In genomic region chr2:152903586-152903985, GRCm38 (mm10) we compare ENCODE assay signal across 18 mouse cellular contexts. TPM values are rescaled to one million over a fixed set of nuclear protein-coding genes. Genes with fewer than 3 reads are reported as not detected.
DNase-seq lines count a peak whose midpoint lies in the region; ATAC-seq and TF ChIP-seq lines count a peak whose summit lies in the region.
"Had no signal": no experiment of that assay in that cellular context is flagged by ENCODE, and none has a peak within 500 bp of the region (broad histone marks: within the 10 kb centered on the region; RNA-seq: fewer than 3 reads in every experiment).

No protein-coding gene starts in this region.

- H3K27ac ChIP-seq in lung, postnatal 0 days (ENCODE audit: low read length): no peak overlapping the region
- H3K27ac ChIP-seq in MEL (ENCODE audit: control insufficient read depth, low read depth, low read length): no peak overlapping the region
- H3K27ac ChIP-seq in forebrain, embryonic 12.5 days: no peak overlapping the region
- no peak overlapping the region for H3K27ac ChIP-seq in midbrain, embryonic 13.5 days
- H3K27ac ChIP-seq: embryonic facial prominence, embryonic 13.5 days; left cerebral cortex, adult 2 months had no signal

- peak; percentile 32 to 36 for DNase-seq in lung, adult 18-20 months
- DNase-seq in lung, postnatal 0 days (ENCODE audit: low spot score): no peak
- DNase-seq in MEL (ENCODE audit: low read depth, low spot score): no peak
- DNase-seq in adrenal gland, postnatal 14 days: peak; percentile 86
- DNase-seq in naive thymus-derived CD4-positive, alpha-beta T cell, adult 2 months (ENCODE audit: low read depth): peak; percentile 18
- DNase-seq: cerebellum, postnatal 25 days; right cerebral cortex, postnatal 14 days; thymus, postnatal 25 days had no signal

- no peak for TF ChIP-seq POLR2A in MEL (IDR thresholded peaks at IDR 0.05; ENCODE audit: control insufficient read depth in 1 of 2, insufficient read depth in 1 of 2, low read depth in 1 of 2, low read length in 2 of 2, poor library complexity in 1 of 2)

- no peak overlapping the region for H3K4me3 ChIP-seq in lung, postnatal 0 days (ENCODE audit: low read depth, low read length)
- H3K4me3 ChIP-seq in MEL (ENCODE audit: control insufficient read depth in 1 of 2, insufficient read depth in 1 of 2, low read depth in 2 of 2, low read length in 2 of 2): no peak overlapping the region
- H3K4me3 ChIP-seq in forebrain, embryonic 12.5 days (replicated peaks): no peak overlapping the region
- no peak overlapping the region for H3K4me3 ChIP-seq in midbrain, embryonic 13.5 days (replicated peaks)
- H3K4me3 ChIP-seq: embryonic facial prominence, embryonic 13.5 days; left cerebral cortex, adult 2 months had no signal

- H3K9ac ChIP-seq in lung, postnatal 0 days (replicated peaks; ENCODE audit: low read depth): no peak overlapping the region
- no peak overlapping the region for H3K9ac ChIP-seq in MEL (ENCODE audit: control insufficient read depth, low read depth, low read length, poor library complexity, severe bottlenecking)
- H3K9ac ChIP-seq in forebrain, embryonic 12.5 days: no peak overlapping the region
- no peak overlapping the region for H3K9ac ChIP-seq in midbrain, embryonic 13.5 days (replicated peaks)
- H3K9ac ChIP-seq: embryonic facial prominence, embryonic 13.5 days had no signal

- no peaks in the 10 kb centered on the region for H3K79me2 ChIP-seq in MEL (ENCODE audit: control insufficient read depth, insufficient read depth, low read length, poor library complexity)

- no peaks in the 10 kb centered on the region for H3K4me1 ChIP-seq in lung, postnatal 0 days (ENCODE audit: insufficient read depth, low read depth, low read length)
- no peaks in the 10 kb centered on the region for H3K4me1 ChIP-seq in MEL (ENCODE audit: control insufficient read depth in 1 of 2, insufficient read depth in 2 of 2, low read length in 2 of 2)
- H3K4me1 ChIP-seq in forebrain, embryonic 12.5 days: peaks cover 15% of the 10 kb centered on the region
- peaks cover 17% of the 10 kb centered on the region; the same call in 1 of the 2 replicates for H3K4me1 ChIP-seq in midbrain, embryonic 13.5 days (replicated peaks)

- H3K27me3 ChIP-seq in lung, postnatal 0 days (replicated peaks; ENCODE audit: insufficient read depth, low read length): no peaks in the 10 kb centered on the region
- H3K27me3 ChIP-seq in MEL (ENCODE audit: control insufficient read depth in 1 of 2, insufficient read depth in 2 of 2, low read length in 2 of 2): no peaks in the 10 kb centered on the region
- no peaks in the 10 kb centered on the region for H3K27me3 ChIP-seq in forebrain, embryonic 12.5 days
- no peaks in the 10 kb centered on the region for H3K27me3 ChIP-seq in midbrain, embryonic 13.5 days
- H3K27me3 ChIP-seq: embryonic facial prominence, embryonic 13.5 days had no signal

- WGBS in lung, postnatal 0 days: 68% methylated on average over 4 of the region's 4 CpGs
- WGBS in forebrain, embryonic 12.5 days: 85% methylated on average over 4 of the region's 4 CpGs
- WGBS in midbrain, embryonic 13.5 days: 92% methylated on average over 4 of the region's 4 CpGs

- TF ChIP-seq EP300 in lung, postnatal 0 days (IDR thresholded peaks at IDR 0.05): no peak
- no peak for TF ChIP-seq EP300 in MEL (IDR thresholded peaks at IDR 0.05; ENCODE audit: low read depth in 1 of 2, low read length in 2 of 2)

- ATAC-seq in lung, postnatal 0 days: no peak
- no peak for ATAC-seq in forebrain, embryonic 12.5 days (ENCODE audit: low FRiP score)
- ATAC-seq in midbrain, embryonic 13.5 days: no peak
- ATAC-seq: forebrain, embryonic 16.5 days; intestine, embryonic 16.5 days had no signal

- no peak for TF ChIP-seq CTCF in lung, postnatal 0 days (IDR thresholded peaks at IDR 0.05)
- no peak for TF ChIP-seq CTCF in MEL (IDR thresholded peaks at IDR 0.05 in 2 of 3, conservative IDR thresholded peaks at IDR 0.05 in 1 of 3; ENCODE audit: control insufficient read depth in 1 of 3, insufficient read depth in 1 of 3, low read depth in 2 of 3, low read length in 3 of 3, poor library complexity in 1 of 3, severe bottlenecking in 1 of 3)

- no peak overlapping the region for H3K4me2 ChIP-seq in lung, postnatal 0 days (replicated peaks; ENCODE audit: low read depth, low read length)
- no peak overlapping the region for H3K4me2 ChIP-seq in forebrain, embryonic 12.5 days
- H3K4me2 ChIP-seq in midbrain, embryonic 13.5 days (replicated peaks): no peak overlapping the region
- H3K4me2 ChIP-seq: embryonic facial prominence, embryonic 13.5 days had no signal

- no peak for TF ChIP-seq RAD21 in MEL (IDR thresholded peaks at IDR 0.05; ENCODE audit: low read depth, low read length)

- no peaks in the 10 kb centered on the region for H3K36me3 ChIP-seq in lung, postnatal 0 days (ENCODE audit: insufficient read depth, low read length)
- no peaks in the 10 kb centered on the region for H3K36me3 ChIP-seq in MEL (ENCODE audit: control insufficient read depth in 1 of 2, insufficient read depth in 2 of 2, low read length in 2 of 2)
- H3K36me3 ChIP-seq in forebrain, embryonic 12.5 days (replicated peaks): no peaks in the 10 kb centered on the region
- H3K36me3 ChIP-seq in midbrain, embryonic 13.5 days: no peaks in the 10 kb centered on the region
- H3K36me3 ChIP-seq: embryonic facial prominence, embryonic 13.5 days had no signal

- no peaks in the 10 kb centered on the region for H3K9me3 ChIP-seq in lung, postnatal 0 days (ENCODE audit: low read length)
- no peaks in the 10 kb centered on the region for H3K9me3 ChIP-seq in MEL (replicated peaks; ENCODE audit: insufficient read depth, low read length)
- no peaks in the 10 kb centered on the region for H3K9me3 ChIP-seq in forebrain, embryonic 12.5 days
- no peaks in the 10 kb centered on the region for H3K9me3 ChIP-seq in midbrain, embryonic 13.5 days
- H3K9me3 ChIP-seq: embryonic facial prominence, embryonic 13.5 days had no signal

TF ChIP-seq in MEL, 35 proteins besides CTCF, POLR2A, EP300 and RAD21:
- TF ChIP-seq USF1 (IDR thresholded peaks at IDR 0.05; ENCODE audit: low read depth, low read length) (peak; percentile 42; the same call in 1 of the 2 replicates), USF2 (IDR thresholded peaks at IDR 0.05; ENCODE audit: borderline replicate concordance in 1 of 2, insufficient read depth in 1 of 2, low read depth in 1 of 2, low read length in 2 of 2) (no peak)

RNA-seq across cellular contexts. Expression of gene Mylk2, which starts 7.6 kb away (rescaled TPM):
- 0.04 TPM in 1 of 2 replicates, not detected in the other for polyA plus RNA-seq in lung, postnatal 0 days (2015; fragmentation: Nextera tagmentation; extraction: Ambion mirVana)
- total RNA-seq in MEL (2012; rRNA removed): not detected in 2 replicates
- polyA plus RNA-seq in MEL (2012; ENCODE audit: insufficient read depth in 1 of 2, insufficient read length in 2 of 2, low read depth in 1 of 2, low replicate concordance in 2 of 2, missing spikeins in 1 of 2): not detected
- total RNA-seq in adrenal gland, postnatal 14 days (2021): not detected in 2 replicates
- polyA plus RNA-seq in forebrain, embryonic 12.5 days (2016; fragmentation: Nextera tagmentation; extraction: Ambion mirVana): not detected in 2 replicates
- polyA plus RNA-seq in midbrain, embryonic 13.5 days (2015; fragmentation: Nextera tagmentation; extraction: Ambion mirVana): 0.06 and 0.07 TPM in 2 replicates
- total RNA-seq: granulocyte monocyte progenitor cell, adult 5-6 weeks; left cerebral cortex, adult 2 months had no signal
- polyA plus RNA-seq: embryonic facial prominence, embryonic 13.5 days; forebrain, embryonic 16.5 days; hindbrain, embryonic 11.5 days; liver, adult 2 months; stomach, embryonic 14.5 days had no signal

RNA-seq across cellular contexts. Expression of gene Foxs1, which starts 29.4 kb away (rescaled TPM):
- polyA plus RNA-seq in lung, postnatal 0 days (2015; fragmentation: Nextera tagmentation; extraction: Ambion mirVana): 11.0 and 13.2 TPM in 2 replicates
- total RNA-seq in MEL (2012; rRNA removed): not detected in 2 replicates
- not detected for polyA plus RNA-seq in MEL (2012; ENCODE audit: insufficient read depth in 1 of 2, insufficient read length in 2 of 2, low read depth in 1 of 2, low replicate concordance in 2 of 2, missing spikeins in 1 of 2)
- 3.6 and 6.1 TPM in 2 replicates for total RNA-seq in adrenal gland, postnatal 14 days (2021)
- polyA plus RNA-seq in forebrain, embryonic 12.5 days (2016; fragmentation: Nextera tagmentation; extraction: Ambion mirVana): 1.6 and 1.8 TPM in 2 replicates
- polyA plus RNA-seq in midbrain, embryonic 13.5 days (2015; fragmentation: Nextera tagmentation; extraction: Ambion mirVana): 3.4 and 3.6 TPM in 2 replicates
- total RNA-seq: granulocyte monocyte progenitor cell, adult 5-6 weeks; liver, adult 2 months had no signal

RNA-seq across cellular contexts. Expression of gene Dusp15, which starts 47.9 kb away (rescaled TPM):
- not detected in 2 replicates for polyA plus RNA-seq in lung, postnatal 0 days (2015; fragmentation: Nextera tagmentation; extraction: Ambion mirVana)
- not detected in 2 replicates for total RNA-seq in MEL (2012; rRNA removed)
- polyA plus RNA-seq in MEL (2012; ENCODE audit: insufficient read depth in 1 of 2, insufficient read length in 2 of 2, low read depth in 1 of 2, low replicate concordance in 2 of 2, missing spikeins in 1 of 2): not detected
- total RNA-seq in adrenal gland, postnatal 14 days (2021): 2.8 and 4.4 TPM in 2 replicates
- 0.91 and 1.5 TPM in 2 replicates for polyA plus RNA-seq in forebrain, embryonic 12.5 days (2016; fragmentation: Nextera tagmentation; extraction: Ambion mirVana)
- polyA plus RNA-seq in midbrain, embryonic 13.5 days (2015; fragmentation: Nextera tagmentation; extraction: Ambion mirVana): 3.5 and 6.3 TPM in 2 replicates
- total RNA-seq: granulocyte monocyte progenitor cell, adult 5-6 weeks; liver, adult 2 months had no signal
- polyA plus RNA-seq: liver, adult 2 months had no signal

RNA-seq across cellular contexts. Expression of gene Tpx2, which starts 55.8 kb away (rescaled TPM):
- polyA plus RNA-seq in lung, postnatal 0 days (2015; fragmentation: Nextera tagmentation; extraction: Ambion mirVana): 3.1 and 5.7 TPM in 2 replicates
- total RNA-seq in MEL (2012; rRNA removed): 59.3 and 68.3 TPM in 2 replicates
- polyA plus RNA-seq in MEL (2012; ENCODE audit: insufficient read depth in 1 of 2, insufficient read length in 2 of 2, low read depth in 1 of 2, low replicate concordance in 2 of 2, missing spikeins in 1 of 2): 100 to 1,000 TPM in 1 of 2 experiments, not detected in 1; 131 TPM
- total RNA-seq in adrenal gland, postnatal 14 days (2021): 16.6 and 20.3 TPM in 2 replicates
- polyA plus RNA-seq in forebrain, embryonic 12.5 days (2016; fragmentation: Nextera tagmentation; extraction: Ambion mirVana): 133 and 156 TPM in 2 replicates
- 38.7 and 46.4 TPM in 2 replicates for polyA plus RNA-seq in midbrain, embryonic 13.5 days (2015; fragmentation: Nextera tagmentation; extraction: Ambion mirVana)

RNA-seq across cellular contexts. Expression of gene Ttll9, which starts 58.7 kb away (rescaled TPM):
- polyA plus RNA-seq in lung, postnatal 0 days (2015; fragmentation: Nextera tagmentation; extraction: Ambion mirVana): 1.1 and 1.8 TPM in 2 replicates
- 0.10 and 0.19 TPM in 2 replicates for total RNA-seq in MEL (2012; rRNA removed)
- polyA plus RNA-seq in MEL (2012; ENCODE audit: insufficient read depth in 1 of 2, insufficient read length in 2 of 2, low read depth in 1 of 2, low replicate concordance in 2 of 2, missing spikeins in 1 of 2): under 1 TPM in 1 of 2 experiments, not detected in 1; 0.07 TPM
- 0.48 and 1.1 TPM in 2 replicates for total RNA-seq in adrenal gland, postnatal 14 days (2021)
- polyA plus RNA-seq in forebrain, embryonic 12.5 days (2016; fragmentation: Nextera tagmentation; extraction: Ambion mirVana): 1.2 TPM in 2 replicates
- 3.4 and 3.9 TPM in 2 replicates for polyA plus RNA-seq in midbrain, embryonic 13.5 days (2015; fragmentation: Nextera tagmentation; extraction: Ambion mirVana)
- total RNA-seq: liver, adult 2 months had no signal

Comparison
In these comparisons a context has a peak if more than half of its experiments do, and no peak if none do; other contexts are left out.
1. DNase-seq: peak in lung, adult 18-20 months (2 of 2), adrenal gland, postnatal 14 days (single experiment) and naive thymus-derived CD4-positive, alpha-beta T cell, adult 2 months (single experiment); none in lung, postnatal 0 days (single experiment) and MEL (single experiment).